Mouse (Mus musculus): ENCODE results near the gene Siah1a. TPM values are rescaled to one million over a fixed set of nuclear protein-coding genes. Genes with fewer than 3 reads are reported as not detected.

The Siah1a gene
- 80.1 and 84.6 TPM in 2 replicates for polyA plus RNA-seq (2014; fragmentation: Nextera tagmentation; extraction: Ambion mirVana)

DNA sequence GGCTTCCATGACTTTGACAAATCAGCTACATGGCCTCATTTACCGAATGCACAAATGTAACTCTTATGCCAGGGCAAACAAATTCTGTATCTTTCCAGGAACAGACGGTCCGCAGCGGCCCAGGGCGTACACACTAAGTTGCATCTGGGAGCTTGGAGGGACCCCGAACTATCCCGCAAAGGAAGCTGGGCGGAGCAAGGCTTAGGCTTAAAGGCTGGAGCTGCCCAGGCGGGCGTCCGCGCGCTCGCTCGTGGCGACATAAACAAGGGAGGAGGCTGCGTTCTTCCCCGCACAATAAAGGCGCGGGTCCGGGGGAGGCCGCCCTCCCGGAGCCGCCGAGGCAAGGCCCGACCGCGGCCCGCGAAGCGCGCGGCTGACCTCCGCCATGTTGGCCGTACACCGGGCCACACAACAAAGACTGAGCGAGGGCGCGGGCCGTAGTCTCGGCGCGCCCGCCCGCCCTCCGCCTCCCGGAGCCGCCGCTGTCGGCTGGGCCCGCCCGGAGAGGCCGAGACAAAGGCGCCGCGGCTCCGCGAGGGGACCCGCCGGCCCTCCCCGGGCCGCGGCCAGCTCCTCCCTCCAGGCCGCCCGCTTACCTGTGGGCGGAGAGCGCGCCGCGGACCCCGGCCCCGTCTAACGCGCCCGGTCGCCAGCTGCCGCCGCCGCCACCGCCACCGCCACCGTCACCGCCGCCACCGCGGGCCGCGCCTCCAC is at the start of gene Siah1a, which contains the start of gene Gm10638:
Gene Siah1a, minus strand, starts transcription at position 714 of the 714 bp plus-strand sequence.
Gene Gm10638, plus strand, starts transcription at position 479 of the 714 bp plus-strand sequence.
- peak within 1 kb of the TSS; percentile 98 for H3K27ac ChIP-seq
- no peaks in the 10 kb centered on the region for H3K36me3 ChIP-seq (replicated peaks; ENCODE audit: control insufficient read depth, insufficient read depth)
- ATAC-seq (ENCODE audit: low FRiP score) (peak; percentile 72), DNase-seq (ENCODE audit: low spot score) (peak; percentile 59)
- H3K4me1 ChIP-seq (replicated peaks; ENCODE audit: control insufficient read depth, insufficient read depth, low read length), result peaks cover 31% of the 10 kb centered on the region
- H3K9me3 ChIP-seq (ENCODE audit: control insufficient read depth, low read length), result no peaks in the 10 kb centered on the region
- H3K4me3 ChIP-seq (replicated peaks; ENCODE audit: low read length), result peak within 1 kb of the TSS; percentile 96
- H3K9ac ChIP-seq, result peak within 1 kb of the TSS; percentile 99
- peak within 1 kb of the TSS; percentile 88 for H3K4me2 ChIP-seq (replicated peaks)
- WGBS, result under 1% methylated on average over 56 of the region's 88 CpGs
- H3K27me3 ChIP-seq (ENCODE audit: control insufficient read depth, insufficient read depth, low read length), result no peaks in the 10 kb centered on the region

- H3K9ac ChIP-seq, result no peak overlapping the region
- H3K27me3 ChIP-seq (ENCODE audit: control insufficient read depth, insufficient read depth, low read length), result no peaks in the 10 kb centered on the region
- no peak overlapping the region for H3K4me2 ChIP-seq (replicated peaks)
- 0 out of 2 replicates have a peak, but pooled peaks cover 3% of the 10 kb centered on the region for H3K4me1 ChIP-seq (replicated peaks; ENCODE audit: control insufficient read depth, insufficient read depth, low read length)
- ATAC-seq (ENCODE audit: low FRiP score) (no peak), DNase-seq (ENCODE audit: low spot score) (no peak)
- no peak overlapping the region for H3K27ac ChIP-seq
- H3K4me3 ChIP-seq (replicated peaks; ENCODE audit: low read length), result no peak overlapping the region
- no peaks in the 10 kb centered on the region for H3K9me3 ChIP-seq (ENCODE audit: control insufficient read depth, low read length)
- WGBS, result 43% methylated on average over 6 of the region's 6 CpGs
- H3K36me3 ChIP-seq (replicated peaks; ENCODE audit: control insufficient read depth, insufficient read depth), result no peaks in the 10 kb centered on the region
Observed at GRCm38 (mm10) chr8:86794716-86795115, 49.0 kb upstream of the Siah1a start.

DNA sequence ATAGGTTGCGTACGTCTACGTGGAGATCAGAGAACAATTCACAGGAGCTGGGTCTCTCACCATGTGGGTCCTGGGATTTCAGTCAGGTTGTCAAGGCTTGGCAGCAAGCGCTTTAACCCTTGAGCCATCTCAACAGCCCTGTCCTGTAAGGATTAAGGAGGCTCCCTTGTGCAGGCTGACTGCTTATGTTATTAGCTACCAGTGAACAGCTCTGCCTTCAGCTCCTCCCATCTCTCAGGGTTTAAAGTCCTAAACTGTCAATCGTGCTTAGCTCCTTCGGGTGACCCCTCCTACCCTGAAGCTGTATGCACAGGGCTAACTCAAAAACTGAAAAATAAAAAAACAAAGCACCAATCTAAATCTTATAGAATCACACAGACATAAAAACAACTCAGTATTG is 45.8 kb upstream of the Siah1a start:
- WGBS, result 87% methylated on average over 6 of the region's 6 CpGs
- no peak overlapping the region for H3K4me2 ChIP-seq (replicated peaks)

GRCm38 (mm10) chr8:86789576-86789975 is 43.8 kb upstream of the Siah1a start:
- H3K9me3 ChIP-seq (ENCODE audit: control insufficient read depth, low read length), result no peaks in the 10 kb centered on the region
- H3K27ac ChIP-seq, result no peak overlapping the region
- no peaks in the 10 kb centered on the region for H3K36me3 ChIP-seq (replicated peaks; ENCODE audit: control insufficient read depth, insufficient read depth)
- WGBS, result 85% methylated on average over 1 of the region's 1 CpGs
- DNase-seq (ENCODE audit: low spot score), result no peak
- H3K27me3 ChIP-seq (ENCODE audit: control insufficient read depth, insufficient read depth, low read length), result no peaks in the 10 kb centered on the region
- H3K4me1 ChIP-seq (replicated peaks; ENCODE audit: control insufficient read depth, insufficient read depth, low read length), result 0 out of 2 replicates have a peak, but pooled peaks cover 3% of the 10 kb centered on the region
- ATAC-seq (ENCODE audit: low FRiP score), result no peak
- H3K4me2 ChIP-seq (replicated peaks), result no peak overlapping the region
- H3K4me3 ChIP-seq (replicated peaks; ENCODE audit: low read length), result no peak overlapping the region
- no peak overlapping the region for H3K9ac ChIP-seq

More for the DNA sequence above, 45.8 kb upstream of the Siah1a start:
- Histone ChIP-seq H3K4me3 (replicated peaks; ENCODE audit: low read length) (no peak overlapping the region), H3K9ac (no peak overlapping the region), H3K27ac (no peak overlapping the region), H3K27me3 (ENCODE audit: control insufficient read depth, insufficient read depth, low read length) (no peaks in the 10 kb centered on the region), H3K36me3 (replicated peaks; ENCODE audit: control insufficient read depth, insufficient read depth) (no peaks in the 10 kb centered on the region), H3K4me1 (replicated peaks; ENCODE audit: control insufficient read depth, insufficient read depth, low read length) (0 out of 2 replicates have a peak, but pooled peaks cover 3% of the 10 kb centered on the region), H3K9me3 (ENCODE audit: control insufficient read depth, low read length) (no peaks in the 10 kb centered on the region)
- ATAC-seq (ENCODE audit: low FRiP score), result no peak
- no peak for DNase-seq (ENCODE audit: low spot score)

GRCm38 (mm10) chr8:86787891-86788420 is 42.2 kb upstream of the Siah1a start:
- H3K27ac ChIP-seq, result no peak overlapping the region
- H3K27me3 ChIP-seq (ENCODE audit: control insufficient read depth, insufficient read depth, low read length), result no peaks in the 10 kb centered on the region
- no peaks in the 10 kb centered on the region for H3K9me3 ChIP-seq (ENCODE audit: control insufficient read depth, low read length)
- WGBS, result 84% methylated on average over 12 of the region's 12 CpGs
- H3K4me3 ChIP-seq (replicated peaks; ENCODE audit: low read length), result no peak overlapping the region
- H3K4me1 ChIP-seq (replicated peaks; ENCODE audit: control insufficient read depth, insufficient read depth, low read length), result 0 out of 2 replicates have a peak, but pooled peaks cover 3% of the 10 kb centered on the region
- DNase-seq (ENCODE audit: low spot score), result no peak
- no peak for ATAC-seq (ENCODE audit: low FRiP score)
- no peak overlapping the region for H3K9ac ChIP-seq
- no peak overlapping the region for H3K4me2 ChIP-seq (replicated peaks)
- H3K36me3 ChIP-seq (replicated peaks; ENCODE audit: control insufficient read depth, insufficient read depth), result no peaks in the 10 kb centered on the region

- Histone ChIP-seq H3K9ac (no peak overlapping the region), H3K27me3 (ENCODE audit: control insufficient read depth, insufficient read depth, low read length) (no peaks in the 10 kb centered on the region), H3K27ac (no peak overlapping the region), H3K4me3 (replicated peaks; ENCODE audit: low read length) (no peak overlapping the region), H3K36me3 (replicated peaks; ENCODE audit: control insufficient read depth, insufficient read depth) (no peaks in the 10 kb centered on the region), H3K4me2 (replicated peaks) (no peak overlapping the region), H3K9me3 (ENCODE audit: control insufficient read depth, low read length) (no peaks in the 10 kb centered on the region), H3K4me1 (replicated peaks; ENCODE audit: control insufficient read depth, insufficient read depth, low read length) (0 out of 2 replicates have a peak, but pooled peaks cover 3% of the 10 kb centered on the region)
- ATAC-seq (ENCODE audit: low FRiP score), result no peak
- DNase-seq (ENCODE audit: low spot score), result no peak
- WGBS, result 59% methylated on average over 5 of the region's 5 CpGs
Observed at GRCm38 (mm10) chr8:86786498-86786897, 40.8 kb upstream of the Siah1a start.

DNA sequence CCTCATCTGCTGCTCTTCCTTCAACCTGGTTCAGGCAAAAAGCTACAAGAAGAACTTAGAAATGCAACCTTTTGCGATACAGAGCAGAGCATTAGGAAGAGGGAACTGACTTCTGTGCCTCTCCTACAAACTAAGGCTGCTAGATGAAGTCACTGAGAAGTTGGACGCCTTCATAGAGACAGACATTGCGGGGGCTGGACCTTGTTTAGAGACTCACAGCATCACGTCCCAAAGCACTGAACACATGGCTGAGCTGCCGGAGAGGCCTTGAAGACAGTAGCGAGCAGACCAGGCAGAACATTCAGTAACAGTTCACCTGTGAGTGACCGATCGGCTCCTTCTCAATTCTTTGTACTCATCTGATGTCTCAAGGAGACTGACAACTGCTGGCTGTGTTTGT is 35.4 kb upstream of the Siah1a start:
- Histone ChIP-seq H3K9me3 (ENCODE audit: control insufficient read depth, low read length) (no peaks in the 10 kb centered on the region), H3K36me3 (replicated peaks; ENCODE audit: control insufficient read depth, insufficient read depth) (no peaks in the 10 kb centered on the region), H3K27ac (no peak overlapping the region), H3K4me1 (replicated peaks; ENCODE audit: control insufficient read depth, insufficient read depth, low read length) (no peaks in the 10 kb centered on the region), H3K4me2 (replicated peaks) (no peak overlapping the region), H3K27me3 (ENCODE audit: control insufficient read depth, insufficient read depth, low read length) (no peaks in the 10 kb centered on the region), H3K9ac (no peak overlapping the region), H3K4me3 (replicated peaks; ENCODE audit: low read length) (no peak overlapping the region)
- ATAC-seq (ENCODE audit: low FRiP score), result no peak
- no peak for DNase-seq (ENCODE audit: low spot score)
- 91% methylated on average over 8 of the region's 8 CpGs for WGBS

DNA sequence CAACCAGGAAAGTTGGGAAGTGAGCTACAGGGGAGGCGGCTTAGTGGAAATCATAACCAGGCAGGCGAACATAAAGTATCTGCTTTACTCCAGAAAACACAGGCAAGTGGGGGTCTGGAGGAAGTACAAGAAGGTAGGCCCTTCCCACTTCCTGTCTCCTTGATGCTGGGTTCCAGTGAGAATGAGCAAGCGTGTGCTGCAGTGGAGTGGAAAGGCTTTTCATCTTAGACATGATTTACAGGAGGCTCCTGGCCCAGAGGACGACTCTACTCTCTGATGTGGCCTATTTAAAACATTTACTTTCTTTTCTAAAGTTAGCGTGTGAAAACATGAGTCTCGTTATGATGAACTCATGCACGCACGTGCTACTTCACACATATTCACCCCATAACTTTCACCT is 33.5 kb upstream of the Siah1a start:
- Histone ChIP-seq H3K4me3 (replicated peaks; ENCODE audit: low read length) (no peak overlapping the region), H3K9me3 (ENCODE audit: control insufficient read depth, low read length) (no peaks in the 10 kb centered on the region), H3K27me3 (ENCODE audit: control insufficient read depth, insufficient read depth, low read length) (no peaks in the 10 kb centered on the region), H3K36me3 (replicated peaks; ENCODE audit: control insufficient read depth, insufficient read depth) (no peaks in the 10 kb centered on the region), H3K27ac (no peak overlapping the region), H3K4me2 (replicated peaks) (no peak overlapping the region), H3K9ac (no peak overlapping the region), H3K4me1 (replicated peaks; ENCODE audit: control insufficient read depth, insufficient read depth, low read length) (no peaks in the 10 kb centered on the region)
- DNase-seq (ENCODE audit: low spot score) (no peak), ATAC-seq (ENCODE audit: low FRiP score) (no peak)
- WGBS, result 84% methylated on average over 8 of the region's 8 CpGs

DNA sequence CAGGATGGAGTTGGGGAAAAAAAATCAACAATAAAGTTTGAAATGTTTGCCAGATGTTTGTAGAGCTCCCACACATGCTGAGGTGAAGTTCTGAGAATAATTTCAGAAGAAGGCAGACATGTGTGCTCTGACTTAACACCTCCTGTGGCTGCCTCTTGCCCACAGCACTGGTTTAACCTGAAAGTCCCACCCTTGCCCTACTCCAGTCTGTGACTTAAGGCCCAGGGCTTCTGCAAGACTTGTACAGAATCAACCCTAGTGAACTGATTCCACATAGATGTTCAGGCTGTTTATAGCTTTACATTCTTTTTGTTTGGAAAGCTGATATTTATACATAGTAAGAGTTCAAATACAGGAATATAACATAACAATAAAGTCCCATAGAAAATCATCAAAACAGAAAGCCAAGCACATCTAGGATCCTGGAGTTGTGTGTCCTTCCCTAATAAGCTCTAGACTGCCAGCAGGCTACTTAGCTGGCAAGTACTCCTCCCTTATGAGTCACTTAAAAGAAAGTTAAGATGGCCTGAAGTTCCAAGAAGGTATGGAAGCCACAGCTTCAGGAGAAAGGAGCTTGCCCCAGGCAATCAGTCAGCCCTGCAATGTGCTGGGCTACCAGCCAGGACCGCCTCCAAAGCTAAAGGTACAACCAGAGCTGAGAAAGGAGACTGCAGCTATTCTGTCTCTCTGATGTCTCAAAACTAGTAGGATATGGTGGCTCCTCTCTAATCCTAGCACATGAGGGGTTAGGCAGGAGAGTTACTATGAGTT is 24.4 kb upstream of the Siah1a start:
- no peak overlapping the region for H3K4me3 ChIP-seq (replicated peaks; ENCODE audit: low read length)

More for the DNA sequence above, 24.4 kb upstream of the Siah1a start:
- no peak for DNase-seq (ENCODE audit: low spot score)
- H3K27me3 ChIP-seq (ENCODE audit: control insufficient read depth, insufficient read depth, low read length), result no peaks in the 10 kb centered on the region
- 83% methylated on average over 1 of the region's 1 CpGs for WGBS
- no peak overlapping the region for H3K27ac ChIP-seq
- ATAC-seq (ENCODE audit: low FRiP score), result no peak
- no peaks in the 10 kb centered on the region for H3K4me1 ChIP-seq (replicated peaks; ENCODE audit: control insufficient read depth, insufficient read depth, low read length)
- no peak overlapping the region for H3K9ac ChIP-seq
- no peaks in the 10 kb centered on the region for H3K9me3 ChIP-seq (ENCODE audit: control insufficient read depth, low read length)
- H3K36me3 ChIP-seq (replicated peaks; ENCODE audit: control insufficient read depth, insufficient read depth), result no peaks in the 10 kb centered on the region
- no peak overlapping the region for H3K4me2 ChIP-seq (replicated peaks)

All from hindbrain, embryonic 14.5 days (tissue).